ENCODE assay signal across 22 mouse cellular contexts in genomic region chr9:79937570-79937969, GRCm38 (mm10).
"Had no signal": no experiment of that assay in that cellular context is flagged by ENCODE, and none has a peak within 500 bp of the region (broad histone marks: within the 10 kb centered on the region; RNA-seq: fewer than 3 reads in every experiment).

No protein-coding gene starts in this region.

- H3K27ac ChIP-seq: heart, embryonic 10.5 days; heart, embryonic 13.5 days; heart, embryonic 15.5 days; hindbrain, embryonic 13.5 days; intestine, embryonic 15.5 days; layer of hippocampus, adult 2 months; left cerebral cortex, adult 2 months; limb, embryonic 10.5 days; limb, embryonic 12.5 days; liver, embryonic 13.5 days had no signal

- H3K4me2 ChIP-seq: heart, embryonic 13.5 days; heart, embryonic 15.5 days; hindbrain, embryonic 13.5 days; intestine, embryonic 15.5 days; limb, embryonic 12.5 days; liver, embryonic 11.5 days; liver, embryonic 13.5 days had no signal

- H3K4me1 ChIP-seq: hindbrain, embryonic 13.5 days; intestine, embryonic 15.5 days; limb, embryonic 12.5 days; liver, embryonic 13.5 days had no signal

- DNase-seq: heart, adult 18-20 months; heart, postnatal 14 days; heart, postnatal 36 days; kidney, adult 18-20 months; kidney, adult 8-10 months; kidney, postnatal 10 days; kidney, postnatal 25 days; liver; liver, embryonic 13.5 days had no signal

- H3K4me3 ChIP-seq: heart, embryonic 10.5 days; heart, embryonic 13.5 days; heart, embryonic 15.5 days; hindbrain, embryonic 13.5 days; intestine, embryonic 15.5 days; layer of hippocampus, adult 2 months; left cerebral cortex, adult 2 months; limb, embryonic 10.5 days; limb, embryonic 12.5 days; liver, embryonic 13.5 days had no signal

- H3K27me3 ChIP-seq: heart, embryonic 13.5 days; heart, embryonic 15.5 days; hindbrain, embryonic 13.5 days; intestine, embryonic 15.5 days; limb, embryonic 12.5 days; liver, embryonic 13.5 days had no signal

- H3K9ac ChIP-seq: heart, embryonic 13.5 days; heart, embryonic 15.5 days; hindbrain, embryonic 13.5 days; intestine, embryonic 15.5 days; limb, embryonic 12.5 days; liver, embryonic 13.5 days had no signal

- H3K36me3 ChIP-seq: heart, embryonic 10.5 days; heart, embryonic 15.5 days; hindbrain, embryonic 13.5 days; intestine, embryonic 15.5 days; limb, embryonic 10.5 days; limb, embryonic 12.5 days; liver, embryonic 13.5 days had no signal

- H3K9me3 ChIP-seq: heart, embryonic 10.5 days; heart, embryonic 13.5 days; heart, embryonic 15.5 days; hindbrain, embryonic 13.5 days; intestine, embryonic 15.5 days; limb, embryonic 10.5 days; limb, embryonic 12.5 days; liver, embryonic 13.5 days had no signal

- ATAC-seq: hindbrain, embryonic 16.5 days; inflammation-experienced regulatory T-cells, adult 6 months; intestine, embryonic 15.5 days; intestine, postnatal 0 days had no signal
